Mouse (Mus musculus) kidney, adult 18-20 months (tissue): ENCODE measurements around the gene Ndufa7.

Experiments
- DNase-seq: peaks from one replicate; pipeline ENCODE4 v3.0.0; 2021

The Ndufa7 gene

DNA sequence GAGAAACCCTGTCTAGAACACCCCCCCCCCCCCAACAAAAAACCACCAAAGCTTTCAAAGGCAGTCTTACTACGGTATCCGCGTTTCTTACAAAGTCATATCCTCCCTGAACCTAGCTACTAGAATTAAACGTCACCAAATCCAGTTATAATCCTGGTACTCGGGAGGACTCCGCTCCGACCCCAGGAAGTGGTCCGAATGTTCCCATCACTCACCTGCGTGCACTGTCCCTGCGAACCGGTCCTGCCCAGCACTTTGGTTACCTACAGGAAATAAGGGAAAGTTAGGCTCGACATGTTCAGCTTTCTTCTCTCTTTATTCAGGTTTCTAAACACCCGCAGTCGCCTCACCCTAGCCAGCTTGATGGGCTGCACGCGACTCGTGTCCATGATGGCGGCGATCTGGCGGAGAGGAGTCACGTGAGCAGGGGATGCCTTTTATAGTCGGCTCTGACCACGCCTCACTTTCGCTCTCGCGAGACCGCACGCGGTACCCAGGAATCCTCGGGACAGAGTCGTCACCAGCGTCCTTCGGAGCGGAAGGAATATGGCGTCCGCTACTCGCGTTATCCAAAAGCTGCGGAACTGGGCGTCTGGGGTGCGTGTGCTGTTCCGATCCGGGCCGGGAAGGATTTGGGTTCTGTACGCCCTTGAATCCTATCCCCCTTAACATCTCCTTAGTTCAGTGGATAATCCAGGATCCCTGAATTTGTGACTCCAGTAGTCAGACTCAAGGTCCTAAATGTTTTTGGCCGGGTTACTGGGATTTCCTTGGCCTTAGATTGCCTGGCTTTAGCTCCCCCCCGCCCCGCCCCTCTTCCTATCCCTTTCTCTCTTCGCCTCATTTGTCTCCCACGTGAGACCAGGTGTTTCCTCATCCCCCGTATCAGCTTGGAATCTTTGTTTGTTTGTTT lies at the start of gene Ndufa7, which contains the start of gene Rps28:
Gene Ndufa7 (plus strand): TSS at position 489 of the 913 bp plus-strand sequence.
Gene Rps28 (minus strand): TSS at position 479 of the 913 bp plus-strand sequence.
- peak; percentile 100 for DNase-seq

GRCm38 (mm10) chr17:33774573-33775155 lies 49.7 kb upstream of the Ndufa7 start:
- peak; percentile 53 for DNase-seq

DNA sequence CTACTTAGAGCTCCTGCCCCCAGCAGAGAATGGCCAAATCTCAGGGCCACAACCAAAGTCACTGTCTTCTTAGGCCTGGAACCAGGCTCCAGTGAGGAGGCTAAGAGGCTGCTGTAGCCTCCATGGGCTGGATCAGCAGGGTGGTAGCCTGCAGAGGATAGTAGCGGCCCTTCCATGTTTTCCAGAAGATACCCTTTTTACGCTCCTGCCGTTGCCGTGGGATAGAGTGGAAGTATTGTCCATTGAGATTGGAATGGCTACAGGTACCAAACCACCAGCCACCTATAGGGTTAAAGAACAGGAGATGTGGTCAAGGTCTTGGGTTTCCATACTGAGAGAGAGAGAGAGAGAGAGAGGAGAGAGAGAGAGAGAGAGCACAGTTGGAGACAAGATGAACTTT lies 49.1 kb upstream of the Ndufa7 start:
- no peak for DNase-seq

DNA sequence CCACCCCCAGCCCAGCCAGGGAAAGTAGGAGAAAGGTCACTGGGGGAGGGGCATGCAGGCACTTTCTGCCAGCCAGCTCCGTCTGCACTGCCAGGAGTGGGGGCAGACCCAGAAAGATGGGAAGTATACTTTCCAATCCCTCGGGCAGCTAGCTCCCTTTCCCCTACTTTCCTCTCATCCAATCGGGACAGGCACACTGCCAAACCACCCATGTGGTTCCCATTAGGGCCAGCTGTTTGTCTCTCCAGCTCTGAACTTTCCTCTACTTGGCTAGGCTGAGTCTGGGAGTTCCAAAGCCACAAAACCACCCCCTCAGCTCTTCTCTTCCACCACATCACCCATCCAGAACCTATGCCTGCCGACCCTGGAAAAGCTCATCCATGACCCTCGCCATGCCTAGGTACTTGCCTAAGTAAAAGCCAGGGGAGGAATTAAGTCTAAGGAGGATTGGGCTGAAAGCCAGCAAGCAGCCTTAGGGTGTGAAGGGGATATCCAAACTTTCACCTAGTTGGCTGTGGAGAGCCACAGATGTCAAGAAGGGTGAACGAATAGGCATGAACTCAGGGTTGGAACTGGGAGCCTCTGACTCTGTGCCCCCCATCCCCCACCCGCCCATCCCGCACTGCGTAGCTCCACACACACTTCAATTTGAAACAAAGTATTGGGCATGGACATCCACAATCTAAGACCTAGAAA lies 45.0 kb upstream of the Ndufa7 start:
- DNase-seq = peak; percentile 98

DNA sequence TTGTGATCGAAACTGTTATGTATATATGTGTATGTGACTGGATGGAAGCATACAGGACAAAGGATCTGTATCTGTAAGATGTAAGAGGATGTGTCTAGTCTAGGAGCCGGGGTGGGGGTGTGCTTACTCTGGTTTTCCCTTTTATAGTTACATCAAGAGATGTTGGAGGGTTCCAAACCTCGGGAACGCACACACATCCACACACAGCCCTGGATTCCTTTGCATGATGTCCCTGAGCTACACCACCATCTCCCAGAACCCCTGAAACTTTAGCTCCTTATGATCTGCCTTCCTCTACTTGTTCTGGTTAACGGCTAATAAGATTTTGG lies 44.4 kb upstream of the Ndufa7 start:
- DNase-seq = no peak

DNA sequence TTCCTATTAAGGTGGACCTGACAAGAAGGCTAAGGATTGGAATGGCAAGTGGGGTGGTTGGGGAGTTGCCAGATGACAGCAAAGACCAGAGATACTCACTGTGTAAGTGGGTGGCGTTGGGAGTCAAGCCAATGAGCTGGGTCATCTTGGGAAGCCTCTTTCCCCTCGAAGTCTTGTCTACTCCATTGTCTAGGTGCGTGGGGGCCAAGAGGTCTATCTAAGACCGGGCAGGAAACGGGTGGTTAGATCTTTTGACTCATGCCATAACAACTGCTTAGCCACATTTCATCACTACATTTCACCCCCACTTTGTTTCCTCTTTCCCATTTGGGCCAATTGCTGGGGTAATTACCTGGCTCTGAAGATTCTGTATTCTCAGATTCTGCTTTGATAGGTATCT lies 43.9 kb upstream of the Ndufa7 start:
- peak; percentile 44 for DNase-seq

DNA sequence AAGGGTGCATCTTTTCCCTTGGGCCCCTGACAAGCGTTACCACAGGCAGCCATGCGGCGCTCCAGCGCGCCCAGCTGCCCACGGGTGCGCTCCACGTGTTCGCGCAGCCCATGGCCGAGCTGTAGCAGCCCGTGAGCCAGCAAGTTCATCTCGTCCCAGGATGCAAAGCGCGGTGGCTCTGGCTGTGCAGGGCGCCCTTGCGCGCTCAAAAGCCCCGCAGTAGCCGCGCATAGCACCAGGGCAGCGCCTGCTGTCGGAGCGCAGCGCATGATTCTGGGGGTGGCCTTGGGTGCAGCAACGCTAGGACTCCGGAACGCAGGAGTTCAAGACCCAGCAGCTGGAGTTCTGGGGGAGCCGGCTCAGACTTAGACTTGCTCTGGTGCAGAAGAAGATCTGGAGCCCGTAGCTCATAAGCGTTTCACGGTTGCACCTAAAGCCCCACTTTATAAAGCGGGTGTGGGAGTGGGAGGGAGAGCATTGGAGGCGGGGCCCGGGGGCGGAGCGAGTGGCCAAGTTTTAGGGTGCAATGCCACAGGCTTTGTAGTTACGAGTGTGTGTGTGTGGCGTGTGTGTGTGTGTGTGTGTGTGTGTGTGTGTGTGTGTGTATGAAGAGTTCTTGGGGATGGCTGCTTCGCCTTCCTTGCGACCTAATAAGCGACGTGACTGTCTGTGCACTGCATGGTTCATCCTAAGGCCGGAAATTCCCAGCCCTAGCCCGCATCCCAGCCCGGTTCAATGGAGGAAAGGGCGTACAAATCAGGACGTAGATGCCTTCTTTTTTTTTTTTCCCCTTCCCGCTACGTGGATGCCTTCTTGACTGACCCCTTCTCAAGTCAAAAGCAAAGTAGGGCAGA lies 43.0 kb upstream of the Ndufa7 start, which contains the start of gene Angptl4:
Gene Angptl4 (minus strand): TSS at position 707 of the 854 bp plus-strand sequence.
- DNase-seq = peak; percentile 87

DNA sequence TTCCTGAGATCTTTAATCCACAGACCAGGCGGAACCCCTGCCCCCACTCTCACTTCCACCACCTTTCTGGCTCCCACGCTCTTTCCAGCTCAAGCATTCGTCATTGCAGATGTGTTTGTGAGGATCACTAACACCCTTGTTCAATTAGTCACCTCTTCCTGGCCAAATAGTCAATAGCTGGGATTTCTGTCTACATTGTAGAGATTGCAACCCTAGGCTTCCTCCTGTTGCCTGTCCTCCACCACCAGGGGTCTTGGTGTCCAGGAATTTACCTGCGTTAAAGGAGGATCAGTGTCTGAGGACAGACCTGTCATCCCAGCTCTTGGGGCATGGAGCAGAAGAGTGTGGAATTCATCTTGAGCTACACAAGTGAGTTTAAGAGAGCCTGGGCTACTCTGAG lies 42.3 kb upstream of the Ndufa7 start:
- DNase-seq = no peak

DNA sequence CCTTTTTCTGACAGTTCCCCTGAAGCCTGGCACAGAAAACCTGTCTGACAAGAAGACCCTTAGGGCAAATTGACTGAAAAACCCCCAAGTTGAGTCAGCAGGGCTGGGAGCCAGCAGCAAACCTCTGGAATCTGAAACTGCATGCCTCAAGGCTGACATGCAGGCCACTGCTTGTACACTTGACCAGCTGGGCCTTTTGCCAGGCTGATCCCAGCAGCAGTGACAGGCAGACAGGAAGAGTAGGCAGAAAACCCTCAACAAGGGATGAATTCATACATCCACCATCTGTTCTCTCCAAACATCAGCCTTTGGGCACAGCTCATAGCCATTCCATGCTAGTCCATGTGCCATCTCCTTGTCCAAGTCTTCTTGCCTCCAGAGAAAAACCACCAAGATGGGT lies 41.0 kb upstream of the Ndufa7 start:
- DNase-seq = peak; percentile 89

DNA sequence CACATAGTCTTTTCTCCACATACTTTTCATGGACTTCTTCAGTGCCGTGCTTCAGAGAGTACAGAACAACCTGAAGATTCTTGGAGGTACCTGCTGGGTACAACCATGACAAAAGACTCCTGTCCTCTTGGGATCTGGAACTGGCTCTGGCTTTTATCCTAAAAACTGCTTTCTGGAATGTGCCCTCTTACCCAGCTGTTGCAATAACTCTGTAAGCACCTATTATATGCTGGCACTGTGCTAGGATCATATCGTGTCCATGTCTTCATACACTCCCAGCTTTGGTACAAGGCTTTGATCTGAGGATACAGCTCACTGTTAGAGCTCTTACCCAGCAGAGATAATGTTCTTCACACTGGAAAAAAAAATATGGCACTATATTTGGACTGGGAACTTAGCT lies 39.4 kb upstream of the Ndufa7 start:
- no peak for DNase-seq

DNA sequence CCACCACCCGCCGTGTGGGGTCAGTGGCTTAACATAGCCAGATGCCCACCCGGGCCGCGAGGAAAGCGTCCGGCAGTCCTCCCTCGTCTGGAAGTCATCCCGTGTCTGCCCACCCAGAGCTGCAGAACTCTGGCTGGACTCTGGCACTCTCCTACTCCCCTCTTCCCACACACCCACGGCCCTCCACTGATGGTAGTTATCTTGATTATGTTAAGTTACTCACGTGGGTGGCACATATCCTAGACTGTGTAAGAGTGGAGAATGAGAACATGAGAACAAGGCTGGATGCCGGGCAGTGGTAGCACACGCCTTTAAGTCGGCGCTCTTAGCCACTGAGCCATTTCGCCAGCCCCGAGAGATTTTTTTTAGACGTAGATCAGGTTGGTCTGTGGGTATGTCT lies 38.0 kb upstream of the Ndufa7 start:
- DNase-seq = no peak

- DNase-seq = no peak
These were observed 35.6 kb upstream of the Ndufa7 start for GRCm38 (mm10) chr17:33788732-33789131.

DNA sequence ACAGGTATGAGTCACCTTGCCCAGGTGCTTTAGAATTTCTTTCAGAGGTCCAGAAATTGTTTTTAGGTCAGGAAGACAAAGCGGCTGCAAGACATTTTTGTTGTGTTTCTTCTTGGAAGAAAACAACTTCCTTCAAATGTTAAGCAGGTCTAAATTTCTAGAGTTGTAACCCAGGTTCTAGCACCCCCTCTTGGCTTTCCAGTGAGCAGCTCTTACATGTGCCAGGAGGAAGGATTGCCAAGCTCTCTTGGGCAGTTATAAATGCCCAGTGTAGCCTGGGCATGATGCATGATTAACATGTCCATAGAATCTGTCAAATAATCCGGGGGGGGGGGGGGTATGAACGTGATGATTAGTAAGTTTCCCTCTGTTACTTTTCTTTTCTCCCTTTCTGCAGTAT lies 26.1 kb upstream of the Ndufa7 start:
- no peak for DNase-seq

- DNase-seq = no peak
These were observed 25.1 kb upstream of the Ndufa7 start for GRCm38 (mm10) chr17:33799277-33799676.

GRCm38 (mm10) chr17:33802221-33802620 lies 22.2 kb upstream of the Ndufa7 start:
- DNase-seq = no peak

- no peak for DNase-seq
These were observed 20.2 kb upstream of the Ndufa7 start for GRCm38 (mm10) chr17:33804205-33804604.

DNA sequence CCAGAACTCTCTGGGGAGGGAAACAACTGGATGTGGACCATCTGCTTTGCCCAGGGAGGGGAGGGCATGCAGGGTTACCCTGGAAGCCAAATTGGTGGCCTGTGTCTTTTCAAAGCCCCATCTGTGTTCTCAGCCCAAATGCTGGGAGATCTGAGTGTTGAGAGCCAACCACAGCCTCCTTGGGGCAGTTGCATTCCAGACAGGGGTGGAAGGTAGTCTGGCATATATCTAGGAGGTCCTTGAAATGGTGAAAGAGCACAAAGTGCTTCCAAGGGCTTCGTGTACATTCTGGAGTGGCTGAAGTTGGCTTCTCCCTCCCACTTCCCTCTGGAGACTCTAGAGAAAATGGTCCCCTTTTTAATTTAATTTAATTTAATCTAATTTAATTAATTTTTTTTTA lies 19.6 kb upstream of the Ndufa7 start:
- no peak for DNase-seq

DNA sequence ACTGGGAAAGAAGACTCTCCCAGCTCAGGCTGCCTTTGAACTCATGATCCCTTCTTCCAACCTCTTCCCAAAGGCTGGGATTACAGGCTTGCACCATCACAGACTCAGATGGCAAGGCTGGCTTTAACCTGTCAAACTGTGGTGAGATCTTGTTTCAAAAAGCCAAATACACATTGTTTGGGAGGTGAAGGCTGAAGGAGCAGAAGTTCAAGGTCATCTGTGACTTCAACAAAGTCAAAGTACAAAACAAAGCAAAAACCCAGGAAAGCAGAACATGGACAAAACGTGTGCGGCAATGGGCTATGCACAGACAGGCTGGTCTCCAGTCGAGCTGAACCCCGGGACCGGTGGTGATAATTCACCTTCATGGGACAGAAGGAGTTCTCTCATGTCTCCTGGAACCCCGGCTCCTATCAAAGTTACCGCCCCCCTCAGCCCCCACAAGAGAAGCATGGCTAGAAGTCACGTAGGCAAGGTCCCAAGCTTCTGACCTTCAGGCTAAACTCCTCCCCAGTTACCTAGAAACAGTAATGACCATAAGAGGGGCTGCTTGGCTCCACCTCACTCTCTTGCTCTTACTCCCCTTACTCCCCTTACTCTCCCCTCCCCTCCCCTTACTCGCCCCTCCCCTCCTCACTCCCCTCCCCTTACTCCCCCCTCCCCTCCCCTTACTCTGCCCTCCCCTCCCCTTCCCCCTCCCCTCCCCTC lies 17.0 kb upstream of the Ndufa7 start:
- DNase-seq = no peak

DNA sequence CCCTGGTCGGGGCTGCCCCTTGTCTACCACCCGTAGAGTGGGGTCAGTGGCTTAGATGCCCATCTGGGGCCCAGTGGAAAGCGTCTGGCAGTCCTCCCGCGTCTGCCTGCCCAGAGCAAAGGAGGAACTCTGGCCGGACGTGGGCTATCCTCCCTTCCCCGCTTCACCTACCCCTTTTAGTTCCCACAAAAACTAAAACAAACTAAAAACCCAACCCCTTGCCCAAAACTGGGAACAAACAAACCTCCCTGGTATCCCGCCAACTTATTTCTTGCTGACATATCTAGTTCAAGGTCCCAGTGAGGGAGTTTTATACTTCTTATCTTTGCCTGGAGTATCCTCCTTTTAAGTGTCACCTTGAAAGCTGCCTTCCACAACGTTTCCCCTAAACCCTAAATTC lies 16.2 kb upstream of the Ndufa7 start:
- no peak for DNase-seq

DNA sequence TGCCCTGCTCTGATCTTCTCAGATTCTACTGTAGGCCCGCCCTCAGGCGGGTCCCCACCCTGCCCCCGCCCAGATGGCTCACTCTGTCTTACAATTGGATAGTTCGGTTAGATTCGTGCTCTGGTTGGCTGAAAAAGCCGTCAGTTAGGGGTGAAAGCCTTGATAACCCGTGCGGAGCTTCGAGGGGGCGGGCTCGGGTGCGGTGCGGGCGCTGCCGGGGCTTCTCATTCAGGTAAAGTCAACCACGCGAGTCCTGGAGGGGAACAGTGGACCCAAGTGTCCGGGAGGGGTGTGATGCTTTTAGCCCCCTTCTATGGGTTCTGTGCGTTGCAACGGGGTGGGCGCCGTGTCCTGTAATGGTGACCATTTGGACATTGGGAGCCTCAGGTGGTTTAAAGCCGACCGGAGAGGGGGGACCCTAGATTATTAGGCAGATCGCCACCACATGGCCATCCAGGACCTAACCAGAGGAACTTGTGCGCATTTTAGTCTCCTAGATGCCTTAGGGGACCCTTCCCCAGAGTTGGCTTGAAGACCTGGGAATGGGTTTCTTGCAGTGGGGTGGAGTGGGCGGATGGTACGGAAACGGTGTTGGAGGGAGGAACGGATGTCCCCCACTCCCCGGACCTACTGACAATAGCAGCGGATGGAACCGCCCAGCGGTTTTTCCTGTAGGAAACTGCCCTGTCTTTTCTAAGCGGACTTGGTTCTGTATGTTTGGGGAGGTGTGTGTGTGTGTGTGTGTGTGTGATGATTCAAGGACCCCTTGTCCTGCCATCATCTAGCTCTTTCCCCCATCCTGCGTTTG lies 13.8 kb upstream of the Ndufa7 start, which contains the start of gene Kank3:
Gene Kank3 (plus strand): TSS at position 186 of the 808 bp plus-strand sequence.
- DNase-seq = peak; percentile 93

- no peak for DNase-seq
These were observed 13.2 kb upstream of the Ndufa7 start for GRCm38 (mm10) chr17:33811142-33811516.
